Mouse (Mus musculus) cerebellum, adult 2 months (tissue): ENCODE results near the gene 1700069L16Rik.

Experiments
- CTCF ChIP-seq: fragments of 200-500 bp; IDR thresholded peaks from 2 replicates; pipeline ENCODE4 v1.5.1; 2011; ENCODE audit warnings: low read depth, mild to moderate bottlenecking, control low read depth, low read length, moderate library complexity, borderline replicate concordance; ENCODE audit not compliant: insufficient read depth
- POLR2A ChIP-seq: fragments of 200-500 bp; IDR thresholded peaks from 2 replicates; pipeline ENCODE4 v1.6.1; 2011; ENCODE audit warnings: low read length, control low read depth, borderline replicate concordance; ENCODE audit not compliant: insufficient read depth

DNA sequence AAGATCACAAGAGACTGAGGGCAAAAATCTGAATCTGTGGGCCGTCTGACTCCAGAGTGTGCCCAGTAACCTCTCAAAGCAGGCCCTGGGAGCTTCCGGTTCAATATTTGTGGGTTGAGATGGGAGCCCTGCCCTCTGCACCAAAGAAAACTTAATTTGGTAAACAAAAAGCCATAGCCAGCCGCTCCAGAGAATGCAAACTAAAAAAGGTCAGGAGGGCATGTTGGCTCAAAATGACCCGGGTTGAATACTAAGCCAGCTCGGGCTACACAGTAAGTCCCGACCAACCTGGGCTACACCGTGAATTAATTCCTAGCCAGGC lies 10.4 kb upstream of the 1700069L16Rik start:
- TF ChIP-seq CTCF: no peak
- no peak for TF ChIP-seq POLR2A
